Mouse (Mus musculus): ENCODE data around the gene Relb. TPM values are rescaled to one million over a fixed set of nuclear protein-coding genes. Genes with fewer than 3 reads are reported as not detected.

Gene Relb
- polyA plus RNA-seq, 1 experiment from 2014 or later = 9.6 TPM

DNA sequence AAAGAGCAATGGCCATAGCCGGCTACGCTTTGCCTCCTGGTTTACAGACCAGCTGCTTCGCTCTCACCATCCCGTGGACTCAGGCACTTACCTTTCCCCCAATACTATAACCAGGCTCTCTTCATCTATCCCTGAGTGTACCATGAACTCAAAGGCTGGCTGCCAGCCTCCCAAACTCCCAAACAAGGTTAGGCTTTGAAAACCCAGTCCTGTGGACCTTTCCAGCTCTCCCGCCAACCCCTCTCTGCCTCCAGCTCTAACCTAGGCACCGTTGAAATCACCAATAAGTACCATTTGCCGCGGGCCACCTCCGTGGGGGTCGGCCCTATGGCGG is 67.8 kb downstream of the Relb start:
- Histone ChIP-seq H3K36me3 (peaks cover 40% of the 10 kb centered on the region), H3K9me3 (no peaks in the 10 kb centered on the region), H3K27ac (peak overlapping the region; percentile 83; the same call in 1 of the 2 replicates), H3K4me1 (peaks cover 50% of the 10 kb centered on the region), H3K9ac (peak overlapping the region; percentile 98), H3K4me2 (replicated peaks) (peak overlapping the region; percentile 99), H3K4me3 (peak overlapping the region; percentile 99), H3K27me3 (no peaks in the 10 kb centered on the region)
- ATAC-seq (ENCODE audit: low FRiP score, low read depth) = no peak
- WGBS = 0% methylated on average over 11 of the region's 11 CpGs

- H3K4me1 ChIP-seq = peaks cover 50% of the 10 kb centered on the region
- no peaks in the 10 kb centered on the region for H3K27me3 ChIP-seq
- peak overlapping the region; percentile 98 for H3K9ac ChIP-seq
- H3K9me3 ChIP-seq = no peaks in the 10 kb centered on the region
- H3K27ac ChIP-seq = no peak overlapping the region
- H3K4me3 ChIP-seq = peak overlapping the region; percentile 99
- H3K4me2 ChIP-seq (replicated peaks) = peak overlapping the region; percentile 99
- ATAC-seq (ENCODE audit: low FRiP score, low read depth) = no peak
- H3K36me3 ChIP-seq = peaks cover 41% of the 10 kb centered on the region
- 21% methylated on average over 11 of the region's 11 CpGs for WGBS
These were observed 68.6 kb downstream of the Relb start for GRCm38 (mm10) chr7:19560491-19561260.

DNA sequence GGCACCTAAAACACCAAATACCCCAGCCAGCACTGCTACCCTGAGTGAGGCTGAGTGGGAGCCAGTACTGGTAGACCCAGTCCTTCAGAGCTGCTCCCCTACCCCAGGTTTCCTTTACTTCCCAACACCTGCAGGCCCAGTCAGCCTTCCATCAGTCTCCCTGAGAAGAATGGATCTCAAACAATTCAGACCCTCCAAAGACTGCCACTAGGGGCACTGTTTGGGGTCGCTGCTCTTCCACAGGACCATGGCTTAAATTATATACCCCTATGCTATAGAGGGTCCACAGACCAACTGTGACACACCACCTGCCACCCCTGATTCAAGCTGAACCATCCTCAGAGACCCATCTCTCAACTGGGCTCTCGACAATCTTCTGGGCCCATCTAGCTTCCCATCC is 70.3 kb downstream of the Relb start:
- Histone ChIP-seq H3K4me1 (peaks cover 50% of the 10 kb centered on the region), H3K36me3 (peaks cover 37% of the 10 kb centered on the region), H3K27me3 (no peaks in the 10 kb centered on the region), H3K27ac (no peak overlapping the region), H3K9me3 (no peaks in the 10 kb centered on the region), H3K4me3 (0 out of 2 replicates have a peak overlapping the region, but pooled peaks have one; percentile 99), H3K9ac (peak overlapping the region; percentile 5; the same call in 1 of the 2 replicates), H3K4me2 (replicated peaks) (peak overlapping the region; percentile 99)
- 52% methylated on average over 2 of the region's 2 CpGs for WGBS
- no peak for ATAC-seq (ENCODE audit: low FRiP score, low read depth)

DNA sequence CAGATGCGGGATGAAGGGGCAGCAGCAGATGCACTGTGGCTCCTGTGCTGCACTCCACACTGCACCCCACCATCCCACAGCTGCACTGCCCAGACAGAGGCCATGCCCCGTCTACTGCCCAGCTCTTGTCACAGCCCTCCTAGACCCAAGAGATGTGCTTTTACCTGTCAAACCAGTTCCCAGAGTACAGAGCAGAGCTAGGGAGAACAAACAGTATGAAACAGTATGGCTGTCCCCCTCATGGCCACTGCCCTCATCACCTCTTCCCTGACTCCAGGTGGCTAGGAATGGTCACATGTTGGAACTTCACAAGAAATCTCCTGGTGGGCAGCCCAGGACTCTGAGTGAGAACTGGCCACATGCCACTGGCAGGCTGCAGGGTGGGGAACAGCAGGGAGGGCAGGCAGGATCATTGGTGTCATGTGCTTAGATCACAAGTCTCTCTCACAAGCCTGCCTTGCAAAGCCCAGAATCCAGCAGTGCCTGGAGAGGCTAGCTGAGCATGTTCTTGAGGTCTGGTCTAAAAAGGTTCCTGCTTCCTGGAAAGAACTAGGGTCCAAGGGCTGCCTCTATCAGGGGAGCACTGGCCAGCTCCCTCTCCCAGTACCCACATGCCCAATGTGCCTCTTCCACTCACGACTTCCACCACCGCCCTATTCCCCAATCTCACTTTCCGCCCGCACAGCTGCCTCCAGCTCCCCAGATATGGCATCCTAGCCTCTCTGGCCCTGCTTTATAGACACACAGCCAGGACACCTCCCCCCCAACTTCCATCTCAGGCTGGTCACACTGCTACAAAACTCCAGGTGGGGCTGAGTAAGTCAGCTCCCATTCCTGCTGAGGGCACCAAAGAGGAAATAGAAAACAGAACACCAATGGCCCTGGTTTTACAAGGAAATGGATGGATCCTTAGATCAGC is 71.0 kb downstream of the Relb start:
- H3K9me3 ChIP-seq = no peaks in the 10 kb centered on the region
- no peak overlapping the region for H3K27ac ChIP-seq
- no peak overlapping the region for H3K4me3 ChIP-seq
- 90% methylated on average over 6 of the region's 6 CpGs for WGBS
- peaks cover 40% of the 10 kb centered on the region for H3K36me3 ChIP-seq
- H3K4me1 ChIP-seq = peaks cover 44% of the 10 kb centered on the region
- no peak for ATAC-seq (ENCODE audit: low FRiP score, low read depth)
- H3K4me2 ChIP-seq (replicated peaks) = peak overlapping the region; percentile 99; the same call in 1 of the 2 replicates
- no peaks in the 10 kb centered on the region for H3K27me3 ChIP-seq
- peak overlapping the region; percentile 5 for H3K9ac ChIP-seq

DNA sequence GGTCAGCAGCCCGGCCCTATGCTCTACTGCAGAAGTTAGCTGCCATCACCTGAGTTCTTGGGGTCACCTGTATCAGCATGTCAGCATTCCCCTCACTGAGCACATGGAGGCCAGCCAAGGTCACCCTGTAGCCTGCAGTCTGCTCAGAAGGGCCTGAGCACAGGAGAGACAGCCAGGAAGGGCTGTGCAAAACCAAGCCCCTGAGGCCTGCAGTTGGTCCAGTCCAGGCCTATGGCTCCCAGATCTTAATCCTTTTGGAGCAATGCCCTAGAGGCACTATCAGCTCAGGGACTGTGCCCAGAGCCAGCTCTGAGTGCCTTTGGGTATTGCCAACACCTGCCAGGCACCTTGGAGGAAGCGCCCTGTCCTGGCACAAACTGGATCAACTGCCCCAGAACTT is 72.2 kb downstream of the Relb start:
- H3K9ac ChIP-seq = peak overlapping the region; percentile 5; the same call in 1 of the 2 replicates
- no peak overlapping the region for H3K4me3 ChIP-seq
- WGBS = 98% methylated on average over 2 of the region's 2 CpGs
- H3K4me2 ChIP-seq (replicated peaks) = no peak overlapping the region
- no peaks in the 10 kb centered on the region for H3K9me3 ChIP-seq
- no peaks in the 10 kb centered on the region for H3K27me3 ChIP-seq
- peaks cover 51% of the 10 kb centered on the region for H3K36me3 ChIP-seq
- no peak overlapping the region for H3K27ac ChIP-seq
- ATAC-seq (ENCODE audit: low FRiP score, low read depth) = no peak
- H3K4me1 ChIP-seq = peaks cover 38% of the 10 kb centered on the region

Other genes with a start within 250 kb of the Relb start
- 18.2 and 18.3 TPM in 2 replicates for gene Ercc2, start 247.4 kb downstream of the Relb start, polyA plus RNA-seq (2015; fragmentation: Nextera tagmentation; extraction: Ambion mirVana)
- gene Klc3, start 225.3 kb downstream of the Relb start, polyA plus RNA-seq (2015; fragmentation: Nextera tagmentation; extraction: Ambion mirVana) = 8.3 and 8.6 TPM in 2 replicates
- gene Ckm, start 224.7 kb downstream of the Relb start, polyA plus RNA-seq (2015; fragmentation: Nextera tagmentation; extraction: Ambion mirVana) = 3.2 and 4.7 TPM in 2 replicates
- 9.8 and 10.3 TPM in 2 replicates for gene Mark4, start 170.6 kb downstream of the Relb start, polyA plus RNA-seq (2015; fragmentation: Nextera tagmentation; extraction: Ambion mirVana)
- 1.1 and 1.3 TPM in 2 replicates for gene Exoc3l2, start 166.1 kb downstream of the Relb start, polyA plus RNA-seq (2015; fragmentation: Nextera tagmentation; extraction: Ambion mirVana)
- gene Bloc1s3, start 121.1 kb downstream of the Relb start, polyA plus RNA-seq (2015; fragmentation: Nextera tagmentation; extraction: Ambion mirVana) = 2.5 TPM in 2 replicates
- gene Trappc6a, start 121.0 kb downstream of the Relb start, polyA plus RNA-seq (2015; fragmentation: Nextera tagmentation; extraction: Ambion mirVana) = 67.5 and 67.8 TPM in 2 replicates
- gene Nkpd1, start 111.6 kb downstream of the Relb start, polyA plus RNA-seq (2015; fragmentation: Nextera tagmentation; extraction: Ambion mirVana) = 0.10 and 0.11 TPM in 2 replicates
- 22.4 and 26.2 TPM in 2 replicates for gene Ppp1r37, start 66.4 kb downstream of the Relb start, polyA plus RNA-seq (2015; fragmentation: Nextera tagmentation; extraction: Ambion mirVana)
- gene Zfp296, start 52.2 kb downstream of the Relb start, polyA plus RNA-seq (2015; fragmentation: Nextera tagmentation; extraction: Ambion mirVana) = 0.36 and 0.73 TPM in 2 replicates
- gene Gemin7, start 51.8 kb downstream of the Relb start, polyA plus RNA-seq (2015; fragmentation: Nextera tagmentation; extraction: Ambion mirVana) = 167 and 179 TPM in 2 replicates
- 62.2 and 64.6 TPM in 2 replicates for gene Clasrp, start 25.0 kb downstream of the Relb start, polyA plus RNA-seq (2015; fragmentation: Nextera tagmentation; extraction: Ambion mirVana)
- 75.9 and 77.4 TPM in 2 replicates for gene Clptm1, start 35.6 kb upstream of the Relb start, polyA plus RNA-seq (2015; fragmentation: Nextera tagmentation; extraction: Ambion mirVana)
- 1.1 and 1.7 TPM in 2 replicates for gene Apoc2, start 48.5 kb upstream of the Relb start, polyA plus RNA-seq (2015; fragmentation: Nextera tagmentation; extraction: Ambion mirVana)
- 0.64 TPM in 1 of 2 replicates, not detected in the other for gene Gm44805, start 52.0 kb upstream of the Relb start, polyA plus RNA-seq (2015; fragmentation: Nextera tagmentation; extraction: Ambion mirVana)
- gene Apoc4, start 52.0 kb upstream of the Relb start, polyA plus RNA-seq (2015; fragmentation: Nextera tagmentation; extraction: Ambion mirVana) = not detected in 2 replicates
- 8.9 and 10.3 TPM in 2 replicates for gene Apoc1, start 63.2 kb upstream of the Relb start, polyA plus RNA-seq (2015; fragmentation: Nextera tagmentation; extraction: Ambion mirVana)
- gene Apoe, start 69.8 kb upstream of the Relb start, polyA plus RNA-seq (2015; fragmentation: Nextera tagmentation; extraction: Ambion mirVana) = 236 and 241 TPM in 2 replicates
- gene Tomm40, start 86.0 kb upstream of the Relb start, polyA plus RNA-seq (2015; fragmentation: Nextera tagmentation; extraction: Ambion mirVana) = 126 and 133 TPM in 2 replicates
- 88.6 and 88.7 TPM in 2 replicates for gene Nectin2, start 121.0 kb upstream of the Relb start, polyA plus RNA-seq (2015; fragmentation: Nextera tagmentation; extraction: Ambion mirVana)
- 69.0 and 72.7 TPM in 2 replicates for gene Bcam, start 141.6 kb upstream of the Relb start, polyA plus RNA-seq (2015; fragmentation: Nextera tagmentation; extraction: Ambion mirVana)
- gene Cblc, start 167.4 kb upstream of the Relb start, polyA plus RNA-seq (2015; fragmentation: Nextera tagmentation; extraction: Ambion mirVana) = 4.2 and 4.9 TPM in 2 replicates
- gene Bcl3, start 193.3 kb upstream of the Relb start, polyA plus RNA-seq (2015; fragmentation: Nextera tagmentation; extraction: Ambion mirVana) = 1.5 and 2.0 TPM in 2 replicates
- gene Gm19345, start 222.6 kb upstream of the Relb start, polyA plus RNA-seq (2015; fragmentation: Nextera tagmentation; extraction: Ambion mirVana) = not detected in 2 replicates
- gene Ceacam16, start 231.9 kb upstream of the Relb start, polyA plus RNA-seq (2015; fragmentation: Nextera tagmentation; extraction: Ambion mirVana) = not detected in 2 replicates